Comparison of ENCODE assay signal across 10 mouse cellular contexts in genomic region chr13:15472712-15473111, GRCm38 (mm10).
"Had no signal": no experiment of that assay in that cellular context is flagged by ENCODE, and none has a peak within 500 bp of the region (broad histone marks: within the 10 kb centered on the region; RNA-seq: fewer than 3 reads in every experiment).

No protein-coding gene starts in this region.

- DNase-seq: kidney, postnatal 10 days; kidney, postnatal 4 days; liver; liver, embryonic 13.5 days; liver, postnatal 0 days; right cerebral cortex, postnatal 14 days; thymus, postnatal 36 days had no signal

- H3K9ac ChIP-seq: liver, embryonic 13.5 days; liver, postnatal 0 days; midbrain, embryonic 13.5 days; stomach, embryonic 15.5 days had no signal

- H3K4me3 ChIP-seq: layer of hippocampus, adult 2 months; liver, embryonic 13.5 days; midbrain, embryonic 13.5 days; stomach, embryonic 15.5 days had no signal

- ATAC-seq: liver, postnatal 0 days; midbrain, embryonic 13.5 days had no signal

- H3K4me2 ChIP-seq: liver, embryonic 13.5 days; midbrain, embryonic 13.5 days; stomach, embryonic 15.5 days had no signal

- H3K9me3 ChIP-seq: liver, embryonic 13.5 days; midbrain, embryonic 13.5 days; stomach, embryonic 15.5 days had no signal

- H3K27me3 ChIP-seq: liver, embryonic 13.5 days; midbrain, embryonic 13.5 days; stomach, embryonic 15.5 days had no signal

- H3K36me3 ChIP-seq: liver, embryonic 13.5 days; stomach, embryonic 15.5 days had no signal

- H3K4me1 ChIP-seq: liver, embryonic 13.5 days had no signal

- H3K27ac ChIP-seq: layer of hippocampus, adult 2 months; liver, embryonic 13.5 days; midbrain, embryonic 13.5 days; stomach, embryonic 15.5 days had no signal
